Mouse (Mus musculus): ENCODE data around the gene Fgfr2.
A peak's percentile ranks its signal among the peaks of the same experiment; 100 is the strongest.

Fgfr2 gene

GRCm38 (mm10) chr7:130922981-130923731 lies 2200.0 kb downstream of the Fgfr2 start:
- DNase-seq (ENCODE audit: low spot score in 2 of 2) = no peak

GRCm38 (mm10) chr7:130918260-130918659 lies 2204.9 kb downstream of the Fgfr2 start:
- no peak for DNase-seq (ENCODE audit: low spot score in 2 of 2)

GRCm38 (mm10) chr7:130914693-130915363 lies 2208.3 kb downstream of the Fgfr2 start:
- DNase-seq (ENCODE audit: low spot score in 2 of 2) = peak; percentile 17 to 26

- no peak for DNase-seq (ENCODE audit: low spot score in 2 of 2)
Observed at GRCm38 (mm10) chr7:130910841-130911240, 2212.3 kb downstream of the Fgfr2 start.

- no peak for DNase-seq (ENCODE audit: low spot score in 2 of 2)
Observed at GRCm38 (mm10) chr7:130904571-130905365, 2218.4 kb downstream of the Fgfr2 start.

- DNase-seq (ENCODE audit: low spot score in 2 of 2) = peak in 1 of 2 experiments; percentile 12
Observed at GRCm38 (mm10) chr7:130903505-130904074, 2219.6 kb downstream of the Fgfr2 start.

- DNase-seq (ENCODE audit: low spot score in 2 of 2) = no peak
Observed at GRCm38 (mm10) chr7:130902929-130903328, 2220.2 kb downstream of the Fgfr2 start.

- no peak for DNase-seq (ENCODE audit: low spot score in 2 of 2)
Observed at GRCm38 (mm10) chr7:130900233-130900848, 2222.8 kb downstream of the Fgfr2 start.

GRCm38 (mm10) chr7:130898373-130898772 lies 2224.8 kb downstream of the Fgfr2 start:
- no peak for DNase-seq (ENCODE audit: low spot score in 2 of 2)

GRCm38 (mm10) chr7:130897201-130897600 lies 2225.9 kb downstream of the Fgfr2 start:
- DNase-seq (ENCODE audit: low spot score in 2 of 2) = no peak

GRCm38 (mm10) chr7:130896064-130896463 lies 2227.1 kb downstream of the Fgfr2 start:
- no peak for DNase-seq (ENCODE audit: low spot score in 2 of 2)

- DNase-seq (ENCODE audit: low spot score in 2 of 2) = no peak
Observed at GRCm38 (mm10) chr7:130895618-130895945, 2227.6 kb downstream of the Fgfr2 start.

- DNase-seq (ENCODE audit: low spot score in 2 of 2) = no peak
Observed at GRCm38 (mm10) chr7:130894931-130895617, 2228.1 kb downstream of the Fgfr2 start.

GRCm38 (mm10) chr7:130892973-130893372 lies 2230.2 kb downstream of the Fgfr2 start:
- DNase-seq (ENCODE audit: low spot score in 2 of 2) = peak; percentile 11 to 37

- DNase-seq (ENCODE audit: low spot score in 2 of 2) = no peak
Observed at GRCm38 (mm10) chr7:130890871-130891270, 2232.3 kb downstream of the Fgfr2 start.

- no peak for DNase-seq (ENCODE audit: low spot score in 2 of 2)
Observed at GRCm38 (mm10) chr7:130887946-130888345, 2235.2 kb downstream of the Fgfr2 start.

GRCm38 (mm10) chr7:130886246-130886645 lies 2236.9 kb downstream of the Fgfr2 start:
- no peak for DNase-seq (ENCODE audit: low spot score in 2 of 2)

- no peak for DNase-seq (ENCODE audit: low spot score in 2 of 2)
Observed at GRCm38 (mm10) chr7:130884161-130884560, 2239.0 kb downstream of the Fgfr2 start.

GRCm38 (mm10) chr7:130867256-130867655 lies 2255.9 kb downstream of the Fgfr2 start:
- no peak for DNase-seq (ENCODE audit: low spot score in 2 of 2)

GRCm38 (mm10) chr7:130866640-130867039 lies 2256.5 kb downstream of the Fgfr2 start:
- DNase-seq (ENCODE audit: low spot score in 2 of 2) = no peak
